Mouse (Mus musculus) liver, embryonic 12.5 days (tissue): Measurements from ENCODE around the gene Spty2d1. TPM values are rescaled to one million over a fixed set of nuclear protein-coding genes. Genes with fewer than 3 reads are reported as not detected.
"Not testable (repeated sequence)": the region's sequence is repeated elsewhere in the genome, so short reads cannot be mapped to it uniquely, and the experiment has no call there.

Source experiments
- ATAC-seq: fragments of 200-750 bp; cut with Nextera tagmentation; 2 replicates; pipeline ENCODE4 v1.8.0; 2017; ENCODE audit warnings: moderate number of reproducible peaks, mild to moderate bottlenecking, moderate library complexity
- H3K27ac ChIP-seq: fragments of 300-500 bp; sonication (generic); 2 replicates; pipeline ENCODE4 v1.5.1; 2016; ENCODE audit warnings: mild to moderate bottlenecking
- H3K27me3 ChIP-seq: fragments of 300-500 bp; sonication (generic); replicated peaks from 2 replicates; pipeline ENCODE4 v1.6.1; 2016; ENCODE audit warnings: mild to moderate bottlenecking, moderate library complexity
- H3K36me3 ChIP-seq: fragments of 300-500 bp; sonication (generic); 2 replicates; pipeline ENCODE4 v1.6.1; 2016; ENCODE audit warnings: mild to moderate bottlenecking, moderate library complexity
- H3K4me1 ChIP-seq: fragments of 300-500 bp; sonication (generic); 2 replicates; pipeline ENCODE4 v1.6.1; 2016
- H3K4me2 ChIP-seq: fragments of 300-500 bp; sonication (generic); 2 replicates; pipeline ENCODE4 v1.6.1; 2016; ENCODE audit warnings: mild to moderate bottlenecking, moderate library complexity
- H3K4me3 ChIP-seq: fragments of 300-500 bp; sonication (generic); 2 replicates; pipeline ENCODE4 v1.5.1; 2016; ENCODE audit warnings: mild to moderate bottlenecking, moderate library complexity
- H3K9ac ChIP-seq: fragments of 300-500 bp; sonication (generic); 2 replicates; pipeline ENCODE4 v1.6.1; 2016; ENCODE audit warnings: mild to moderate bottlenecking, moderate library complexity
- H3K9me3 ChIP-seq: fragments of 300-500 bp; sonication (generic); replicated peaks from 2 replicates; pipeline ENCODE4 v1.6.1; 2016; ENCODE audit warnings: mild to moderate bottlenecking, moderate library complexity
- WGBS: fragments of 180-500 bp; shearing (Covaris S2); methylation state at CpG from one replicate; pipeline ENCODE4 v1.1.7; 2016; ENCODE audit not compliant: insufficient replicate concordance; 5-methylcytosine and 5-hydroxymethylcytosine counted together
- polyA plus RNA-seq: library from polyadenylated mRNA; unstranded; fragments of >200 nt; fragmentation: Nextera tagmentation; extraction: Ambion mirVana; gene quantifications from 2 replicates; pipeline ENCODE4 v1.2.1, GENCODE M21; 2016

Gene Spty2d1
- polyA plus RNA-seq, 1 experiment from 2014 or later, result 16.8 TPM

- ATAC-seq, result no peak
- Histone ChIP-seq H3K9me3 (no peaks in the 10 kb centered on the region), H3K4me3 (no peak overlapping the region), H3K9ac (no peak overlapping the region), H3K4me2 (no peak overlapping the region), H3K36me3 (no peaks in the 10 kb centered on the region), H3K27me3 (0 out of 2 replicates have a peak, but pooled peaks cover 4% of the 10 kb centered on the region), H3K4me1 (no peaks in the 10 kb centered on the region), H3K27ac (no peak overlapping the region)
- WGBS, result 71% methylated on average over 3 of the region's 3 CpGs
These were observed 33.5 kb upstream of the Spty2d1 start for GRCm38 (mm10) chr7:47041706-47042105.

- Histone ChIP-seq H3K27ac (no peak overlapping the region), H3K9me3 (no peaks in the 10 kb centered on the region), H3K4me2 (no peak overlapping the region), H3K9ac (no peak overlapping the region), H3K4me1 (no peaks in the 10 kb centered on the region), H3K27me3 (no peaks in the 10 kb centered on the region), H3K36me3 (no peaks in the 10 kb centered on the region), H3K4me3 (no peak overlapping the region)
- 61% methylated on average over 8 of the region's 8 CpGs for WGBS
- no peak for ATAC-seq
These were observed 27.2 kb upstream of the Spty2d1 start for GRCm38 (mm10) chr7:47035426-47035825.

GRCm38 (mm10) chr7:47034785-47035384 lies 26.7 kb upstream of the Spty2d1 start:
- H3K4me3 ChIP-seq, result no peak overlapping the region
- H3K9me3 ChIP-seq, result no peaks in the 10 kb centered on the region
- no peak overlapping the region for H3K9ac ChIP-seq
- no peak for ATAC-seq
- H3K27me3 ChIP-seq, result no peaks in the 10 kb centered on the region
- H3K27ac ChIP-seq, result no peak overlapping the region
- H3K4me2 ChIP-seq, result no peak overlapping the region
- no peaks in the 10 kb centered on the region for H3K4me1 ChIP-seq
- no peaks in the 10 kb centered on the region for H3K36me3 ChIP-seq
- WGBS, result 73% methylated on average over 4 of the region's 4 CpGs

- no peak for ATAC-seq
- H3K4me3 ChIP-seq, result no peak overlapping the region
- 64% methylated on average over 4 of the region's 4 CpGs for WGBS
These were observed 23.2 kb upstream of the Spty2d1 start for GRCm38 (mm10) chr7:47031371-47031770.

GRCm38 (mm10) chr7:47030517-47031193 lies 22.4 kb upstream of the Spty2d1 start:
- 75% methylated on average over 9 of the region's 9 CpGs for WGBS

More at GRCm38 (mm10) chr7:47031371-47031770, 23.2 kb upstream of the Spty2d1 start:
- no peak overlapping the region for H3K4me2 ChIP-seq
- H3K27me3 ChIP-seq, result no peaks in the 10 kb centered on the region
- no peaks in the 10 kb centered on the region for H3K4me1 ChIP-seq
- H3K9ac ChIP-seq, result no peak overlapping the region
- no peaks in the 10 kb centered on the region for H3K36me3 ChIP-seq
- H3K27ac ChIP-seq, result no peak overlapping the region
- H3K9me3 ChIP-seq, result no peaks in the 10 kb centered on the region

GRCm38 (mm10) chr7:47027520-47027919 lies 19.3 kb upstream of the Spty2d1 start:
- Histone ChIP-seq H3K4me2 (no peak overlapping the region), H3K27ac (no peak overlapping the region), H3K36me3 (no peaks in the 10 kb centered on the region), H3K27me3 (peaks cover 5% of the 10 kb centered on the region; the same call in 1 of the 2 replicates), H3K9ac (no peak overlapping the region), H3K4me1 (no peaks in the 10 kb centered on the region), H3K9me3 (no peaks in the 10 kb centered on the region), H3K4me3 (no peak overlapping the region)
- 85% methylated on average over 1 of the region's 1 CpGs for WGBS
- no peak for ATAC-seq

More at GRCm38 (mm10) chr7:47030517-47031193, 22.4 kb upstream of the Spty2d1 start:
- Histone ChIP-seq H3K4me1 (no peaks in the 10 kb centered on the region), H3K36me3 (no peaks in the 10 kb centered on the region), H3K27me3 (no peaks in the 10 kb centered on the region), H3K27ac (no peak overlapping the region), H3K9me3 (no peaks in the 10 kb centered on the region), H3K9ac (no peak overlapping the region), H3K4me2 (no peak overlapping the region), H3K4me3 (no peak overlapping the region)
- ATAC-seq, result no peak

- not testable (repeated sequence) for H3K9ac ChIP-seq, H3K27ac ChIP-seq, H3K4me2 ChIP-seq, H3K9me3 ChIP-seq, H3K4me1 ChIP-seq, H3K27me3 ChIP-seq, H3K4me3 ChIP-seq, H3K36me3 ChIP-seq, ATAC-seq
- 54% methylated on average over 3 of the region's 3 CpGs for WGBS
These were observed 18.7 kb upstream of the Spty2d1 start for GRCm38 (mm10) chr7:47026899-47027298.

- no peak overlapping the region for H3K4me2 ChIP-seq
- no peaks in the 10 kb centered on the region for H3K36me3 ChIP-seq
- no peaks in the 10 kb centered on the region for H3K9me3 ChIP-seq
- H3K27ac ChIP-seq, result no peak overlapping the region
- no peak overlapping the region for H3K9ac ChIP-seq
- H3K27me3 ChIP-seq, result peaks cover 13% of the 10 kb centered on the region; the same call in 1 of the 2 replicates
- no peaks in the 10 kb centered on the region for H3K4me1 ChIP-seq
- 69% methylated on average over 9 of the region's 9 CpGs for WGBS
- ATAC-seq, result no peak
- H3K4me3 ChIP-seq, result no peak overlapping the region
These were observed 17.2 kb upstream of the Spty2d1 start for GRCm38 (mm10) chr7:47025429-47025828.

- no peak overlapping the region for H3K4me2 ChIP-seq
- no peak for ATAC-seq
These were observed 16.2 kb upstream of the Spty2d1 start for GRCm38 (mm10) chr7:47024454-47024853.

GRCm38 (mm10) chr7:47023530-47023929 lies 15.3 kb upstream of the Spty2d1 start:
- no peaks in the 10 kb centered on the region for H3K36me3 ChIP-seq
- 6% methylated on average over 6 of the region's 6 CpGs for WGBS

More at GRCm38 (mm10) chr7:47024454-47024853, 16.2 kb upstream of the Spty2d1 start:
- Histone ChIP-seq H3K36me3 (no peaks in the 10 kb centered on the region), H3K9me3 (no peaks in the 10 kb centered on the region), H3K9ac (no peak overlapping the region), H3K4me1 (no peaks in the 10 kb centered on the region), H3K4me3 (no peak overlapping the region), H3K27ac (no peak overlapping the region), H3K27me3 (peaks cover 13% of the 10 kb centered on the region; the same call in 1 of the 2 replicates)
- WGBS, result 78% methylated on average over 7 of the region's 7 CpGs

GRCm38 (mm10) chr7:47022482-47022881 lies 14.3 kb upstream of the Spty2d1 start:
- H3K4me2 ChIP-seq, result no peak overlapping the region
- no peaks in the 10 kb centered on the region for H3K9me3 ChIP-seq
- WGBS, result 36% methylated on average over 8 of the region's 8 CpGs
- no peak for ATAC-seq
- H3K27ac ChIP-seq, result no peak overlapping the region
- H3K27me3 ChIP-seq, result peaks cover 13% of the 10 kb centered on the region; the same call in 1 of the 2 replicates
- H3K4me1 ChIP-seq, result no peaks in the 10 kb centered on the region
- no peaks in the 10 kb centered on the region for H3K36me3 ChIP-seq
- H3K9ac ChIP-seq, result no peak overlapping the region
- H3K4me3 ChIP-seq, result no peak overlapping the region

More at GRCm38 (mm10) chr7:47023530-47023929, 15.3 kb upstream of the Spty2d1 start:
- no peak overlapping the region for H3K4me2 ChIP-seq
- no peak overlapping the region for H3K9ac ChIP-seq
- no peaks in the 10 kb centered on the region for H3K4me1 ChIP-seq
- no peak for ATAC-seq
- peaks cover 13% of the 10 kb centered on the region; the same call in 1 of the 2 replicates for H3K27me3 ChIP-seq
- no peak overlapping the region for H3K27ac ChIP-seq
- H3K4me3 ChIP-seq, result no peak overlapping the region
- H3K9me3 ChIP-seq, result no peaks in the 10 kb centered on the region

GRCm38 (mm10) chr7:47020956-47021355 lies 12.7 kb upstream of the Spty2d1 start:
- no peak for ATAC-seq
- WGBS, result 21% methylated on average over 8 of the region's 8 CpGs
- Histone ChIP-seq H3K9ac (no peak overlapping the region), H3K4me3 (no peak overlapping the region), H3K27ac (no peak overlapping the region), H3K9me3 (no peaks in the 10 kb centered on the region), H3K4me1 (peaks cover 9% of the 10 kb centered on the region), H3K4me2 (no peak overlapping the region), H3K27me3 (peaks cover 13% of the 10 kb centered on the region; the same call in 1 of the 2 replicates), H3K36me3 (no peaks in the 10 kb centered on the region)
